Mouse (Mus musculus) MEL (cell line): Measurements from ENCODE around the gene Actr1b.

Source experiments
- CTCF ChIP-seq, 3 experiments: IDR thresholded peaks in 2 of 3; conservative IDR thresholded peaks in 1 of 3; 2 replicates each; pipeline ENCODE4 v1.5.1; 2011 to 2012; ENCODE audit warnings: low read length in 3 of 3, low read depth in 2 of 3, mild to moderate bottlenecking in 2 of 3, improper control_type of control experiment in 1 of 3, inconsistent platforms in 1 of 3, mixed read lengths in 1 of 3, moderate library complexity in 1 of 3; ENCODE audit not compliant: control insufficient read depth in 1 of 3, insufficient read depth in 1 of 3, poor library complexity in 1 of 3, severe bottlenecking in 1 of 3
- EP300 ChIP-seq, 2 experiments: IDR thresholded peaks; 2 replicates each; pipeline ENCODE4 v1.6.1; 2011; ENCODE audit warnings: improper control_type of control experiment in 2 of 2, low read length in 2 of 2, low read depth in 1 of 2, mild to moderate bottlenecking in 1 of 2
- MAFK ChIP-seq: IDR thresholded peaks from 2 replicates; pipeline ENCODE4 v1.6.1; 2011; ENCODE audit warnings: low read depth, mild to moderate bottlenecking, low read length, improper control_type of control experiment, borderline replicate concordance
- MAZ ChIP-seq: IDR thresholded peaks from 2 replicates; pipeline ENCODE4 v1.6.1; 2012; ENCODE audit warnings: low read depth, mild to moderate bottlenecking, inconsistent platforms, low read length, improper control_type of control experiment
- NRF1 ChIP-seq: IDR thresholded peaks from 2 replicates; pipeline ENCODE4 v1.6.1; 2014; ENCODE audit warnings: low read depth, mild to moderate bottlenecking, inconsistent platforms, low read length, improper control_type of control experiment, moderate library complexity; ENCODE audit not compliant: poor library complexity, insufficient read depth, severe bottlenecking
- POLR2A ChIP-seq, 2 experiments: IDR thresholded peaks; 2 replicates each; pipeline ENCODE4 v1.6.1; 2011 to 2012; ENCODE audit warnings: low read length in 2 of 2, mild to moderate bottlenecking in 2 of 2, control low read depth in 1 of 2, improper control_type of control experiment in 1 of 2, low read depth in 1 of 2, moderate library complexity in 1 of 2; ENCODE audit not compliant: control insufficient read depth in 1 of 2, insufficient read depth in 1 of 2, poor library complexity in 1 of 2
- SMC3 ChIP-seq: IDR thresholded peaks from 2 replicates; pipeline ENCODE4 v1.6.1; 2011; ENCODE audit warnings: low read depth, low read length, improper control_type of control experiment
- TBP ChIP-seq: IDR thresholded peaks from 2 replicates; pipeline ENCODE4 v1.8.0; 2011; ENCODE audit warnings: low read depth, low read length, improper control_type of control experiment
- ZNF384 ChIP-seq: IDR thresholded peaks from 2 replicates; pipeline ENCODE4 v1.6.1; 2012; ENCODE audit warnings: low read depth, mild to moderate bottlenecking, inconsistent platforms, low read length, improper control_type of control experiment

DNA sequence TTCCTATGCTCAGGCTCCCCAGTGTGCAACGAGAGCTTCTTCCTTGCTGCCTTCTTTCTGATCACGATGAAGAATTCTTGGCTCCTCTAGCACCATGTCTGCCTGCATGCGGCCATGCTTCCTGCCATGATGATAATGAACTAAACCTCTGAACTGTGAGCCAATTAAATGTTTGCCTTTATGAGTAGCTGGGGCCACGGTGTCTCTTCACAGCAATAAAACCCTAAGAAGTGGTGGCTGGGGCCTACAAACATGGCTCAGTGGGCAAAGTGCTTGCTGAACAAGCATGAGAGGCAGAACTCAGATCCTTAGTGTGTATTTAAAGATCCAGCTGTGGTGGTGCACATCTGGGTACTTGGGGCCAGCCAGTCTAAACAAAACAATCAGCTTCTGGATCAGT lies 48.3 kb downstream of the Actr1b start:
- TF ChIP-seq POLR2A (IDR thresholded peaks at IDR 0.05; ENCODE audit: control insufficient read depth in 1 of 2, insufficient read depth in 1 of 2, low read depth in 1 of 2, low read length in 2 of 2, poor library complexity in 1 of 2) = no peak
- no peak for TF ChIP-seq MAFK
- TF ChIP-seq EP300 (IDR thresholded peaks at IDR 0.05; ENCODE audit: low read depth in 1 of 2, low read length in 2 of 2) = no peak
- no peak for TF ChIP-seq ZNF384
- TF ChIP-seq CTCF (IDR thresholded peaks at IDR 0.05 in 2 of 3, conservative IDR thresholded peaks at IDR 0.05 in 1 of 3; ENCODE audit: control insufficient read depth in 1 of 3, insufficient read depth in 1 of 3, low read depth in 2 of 3, low read length in 3 of 3, poor library complexity in 1 of 3, severe bottlenecking in 1 of 3) = no peak
- TF ChIP-seq MAZ = no peak
- no peak for TF ChIP-seq NRF1
- TF ChIP-seq TBP = no peak
- no peak for TF ChIP-seq SMC3
